Mouse (Mus musculus) stomach, embryonic 16.5 days (tissue): Measurements from ENCODE around the gene Sult2b1. TPM values are rescaled to one million over a fixed set of nuclear protein-coding genes. Genes with fewer than 3 reads are reported as not detected.

ENCODE experiments used
- ATAC-seq: fragments of 200-750 bp; cut with Nextera tagmentation; 2 replicates; pipeline ENCODE4 v1.8.0; 2017; ENCODE audit warnings: moderate number of reproducible peaks, moderate TSS enrichment; ENCODE audit not compliant: insufficient read depth, low FRiP score
- H3K27ac ChIP-seq: fragments of 300-500 bp; sonication (generic); 2 replicates; pipeline ENCODE4 v1.5.1; 2014; ENCODE audit warnings: low read length
- H3K27me3 ChIP-seq: fragments of 300-500 bp; sonication (generic); 2 replicates; pipeline ENCODE4 v1.6.1; 2014; ENCODE audit warnings: low read length, control low read depth, mixed read lengths; ENCODE audit not compliant: control insufficient read depth, insufficient read depth
- H3K36me3 ChIP-seq: fragments of 300-500 bp; sonication (generic); 2 replicates; pipeline ENCODE4 v1.6.1; 2014; ENCODE audit warnings: low read length; ENCODE audit not compliant: control insufficient read depth, insufficient read depth
- H3K4me1 ChIP-seq: fragments of 300-500 bp; sonication (generic); 2 replicates; pipeline ENCODE4 v1.6.1; 2014; ENCODE audit warnings: low read length, control low read depth, mixed read lengths; ENCODE audit not compliant: control insufficient read depth, insufficient read depth
- H3K4me2 ChIP-seq: fragments of 300-500 bp; sonication (generic); 2 replicates; pipeline ENCODE4 v1.6.1; 2014; ENCODE audit warnings: low read depth, low read length, mixed read lengths
- H3K4me3 ChIP-seq: fragments of 300-500 bp; sonication (generic); replicated peaks from 2 replicates; pipeline ENCODE4 v1.5.1; 2014; ENCODE audit warnings: mild to moderate bottlenecking, low read length
- H3K9ac ChIP-seq: fragments of 300-500 bp; sonication (generic); 2 replicates; pipeline ENCODE4 v1.6.1; 2014; ENCODE audit warnings: low read length
- H3K9me3 ChIP-seq: fragments of 300-500 bp; sonication (generic); replicated peaks from 2 replicates; pipeline ENCODE4 v1.6.1; 2016; ENCODE audit warnings: low read length, control low read depth; ENCODE audit not compliant: control insufficient read depth
- WGBS: fragments of 180-500 bp; shearing (Covaris S2); extraction: QIAGEN DNeasy Blood & Tissue Kit; methylation state at CpG from one replicate; pipeline ENCODE4 v1.1.7; 2014; 5-methylcytosine and 5-hydroxymethylcytosine counted together
- polyA plus RNA-seq: library from polyadenylated mRNA; unstranded; fragments of >200 nt; fragmentation: Nextera tagmentation; extraction: Ambion mirVana; gene quantifications from 2 replicates; pipeline ENCODE4 v1.2.1, GENCODE M21; 2015

Gene Sult2b1
- polyA plus RNA-seq, 1 experiment from 2014 or later = 32.7 TPM

DNA sequence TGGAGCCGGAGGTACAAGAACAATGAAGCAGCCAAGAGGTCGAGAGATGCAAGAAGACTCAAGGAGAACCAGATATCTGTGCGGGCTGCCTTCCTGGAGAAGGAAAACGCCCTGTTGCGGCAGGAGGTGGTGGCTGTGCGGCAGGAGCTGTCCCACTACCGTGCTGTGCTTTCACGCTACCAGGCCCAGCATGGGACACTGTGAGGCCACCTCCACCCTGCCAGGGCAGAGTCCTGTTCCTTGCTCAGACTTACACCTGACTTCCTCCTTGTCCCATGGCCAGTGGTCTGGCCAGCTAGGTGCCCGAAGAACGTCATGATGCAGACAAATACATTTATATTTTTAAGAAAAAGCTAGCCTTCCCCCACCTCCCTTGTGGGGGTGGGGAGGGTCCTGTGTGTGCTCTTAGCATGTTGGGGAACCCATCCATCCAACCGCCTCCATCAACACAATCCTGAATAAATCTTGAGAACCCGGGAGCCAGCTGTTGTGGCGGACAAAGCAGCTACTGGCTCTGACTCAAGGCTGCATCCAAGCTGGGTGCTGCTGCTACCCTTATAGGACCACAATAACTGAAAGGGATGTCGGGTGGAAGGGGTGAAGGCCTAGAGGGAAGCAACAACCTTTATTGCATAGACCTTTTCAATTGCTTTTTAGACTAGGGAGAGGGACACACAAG, 74.7 kb downstream of the Sult2b1 start:
- Histone ChIP-seq H3K4me1 (peaks cover 36% of the 10 kb centered on the region), H3K36me3 (peaks cover 8% of the 10 kb centered on the region; the same call in 1 of the 2 replicates), H3K4me3 (no peak overlapping the region), H3K27me3 (no peaks in the 10 kb centered on the region), H3K4me2 (no peak overlapping the region), H3K9ac (no peak overlapping the region), H3K9me3 (no peaks in the 10 kb centered on the region), H3K27ac (no peak overlapping the region)
- no peak for ATAC-seq
- WGBS = 75% methylated on average over 14 of the region's 14 CpGs

DNA sequence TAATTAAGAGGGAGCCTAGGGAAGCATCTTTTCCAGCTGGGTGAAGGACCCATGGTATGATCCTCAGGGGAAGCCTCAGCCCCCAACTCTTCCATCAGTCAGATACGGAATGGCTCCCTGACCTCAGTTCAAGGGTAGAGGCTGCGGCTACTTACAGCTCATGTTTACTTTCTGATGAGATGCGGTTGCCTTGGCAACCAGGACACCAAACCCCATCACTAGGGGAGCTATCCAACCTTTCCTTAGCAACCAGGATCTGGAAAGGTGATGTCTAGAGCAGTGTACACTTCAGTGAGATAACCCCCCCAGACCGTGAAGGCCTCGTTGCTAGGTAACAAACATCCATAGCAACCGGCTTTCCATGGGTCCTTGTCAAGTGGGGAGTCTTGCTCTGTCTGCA, 75.4 kb downstream of the Sult2b1 start:
- Histone ChIP-seq H3K27ac (no peak overlapping the region), H3K36me3 (peaks cover 8% of the 10 kb centered on the region; the same call in 1 of the 2 replicates), H3K27me3 (no peaks in the 10 kb centered on the region), H3K9me3 (no peaks in the 10 kb centered on the region), H3K4me1 (peaks cover 31% of the 10 kb centered on the region), H3K4me3 (no peak overlapping the region), H3K4me2 (no peak overlapping the region), H3K9ac (no peak overlapping the region)
- no peak for ATAC-seq
- 40% methylated on average over 6 of the region's 6 CpGs for WGBS

DNA sequence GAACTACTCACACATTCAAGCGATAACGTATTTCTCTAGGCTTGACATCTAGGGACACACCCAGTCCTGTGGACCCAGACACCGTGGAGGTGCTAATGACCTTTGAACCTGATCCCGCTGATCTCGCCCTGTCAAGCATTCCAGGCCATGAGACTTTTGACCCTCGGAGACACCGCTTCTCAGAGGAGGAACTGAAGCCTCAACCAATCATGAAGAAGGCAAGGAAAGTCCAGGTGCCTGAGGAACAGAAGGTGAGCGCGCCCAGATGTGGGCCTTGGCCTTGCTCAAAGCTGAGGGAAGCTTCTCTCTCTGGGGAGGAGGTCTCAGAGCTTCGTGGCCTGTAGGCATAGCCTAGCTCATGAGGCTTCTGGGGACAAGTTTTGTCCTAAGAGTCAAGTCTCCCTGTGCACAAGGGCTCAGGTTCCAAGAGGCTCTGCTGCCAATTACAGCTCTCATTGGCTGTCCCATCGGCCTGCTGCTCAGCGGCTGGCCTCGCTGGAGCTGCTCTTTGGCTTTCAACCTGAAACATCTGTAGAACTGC, 76.2 kb downstream of the Sult2b1 start:
- Histone ChIP-seq H3K27me3 (no peaks in the 10 kb centered on the region), H3K9me3 (no peaks in the 10 kb centered on the region), H3K27ac (peak overlapping the region; percentile 97; the same call in 1 of the 2 replicates), H3K4me3 (no peak overlapping the region), H3K4me2 (peak overlapping the region; percentile 93), H3K4me1 (peaks cover 38% of the 10 kb centered on the region), H3K36me3 (peaks cover 4% of the 10 kb centered on the region; the same call in 1 of the 2 replicates), H3K9ac (peak overlapping the region; percentile 62)
- ATAC-seq = no peak
- 31% methylated on average over 13 of the region's 13 CpGs for WGBS

DNA sequence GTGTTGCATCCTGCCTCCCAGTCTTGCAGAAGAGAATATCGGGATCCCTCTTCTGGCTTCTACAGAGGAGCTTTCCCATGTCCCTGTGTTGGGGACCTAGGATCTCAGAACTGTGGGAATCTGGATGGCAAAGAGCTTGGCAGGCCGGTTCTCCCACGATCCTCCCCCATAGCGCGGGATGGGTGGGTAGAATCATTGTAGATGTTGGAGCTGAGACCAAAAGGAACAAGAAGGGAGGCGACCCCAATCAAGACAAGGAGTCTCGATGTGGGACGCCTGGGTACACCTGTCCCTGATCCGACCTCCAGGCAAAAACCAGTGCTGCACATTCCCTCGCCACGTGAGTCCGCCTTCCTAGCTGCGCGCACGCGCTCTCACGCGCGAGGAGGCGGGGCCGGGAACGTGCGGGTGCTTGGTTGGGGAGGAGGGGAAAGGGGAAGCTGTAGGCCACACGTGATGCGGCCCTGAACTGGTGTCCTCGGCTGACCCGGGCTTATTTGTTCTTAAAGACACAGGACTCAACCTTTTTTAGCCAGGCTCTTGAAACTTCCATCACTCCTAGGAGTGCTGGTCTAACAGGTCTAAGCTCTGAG, 77.0 kb downstream of the Sult2b1 start:
- peak; percentile 22; the same call in 1 of the 2 replicates for ATAC-seq
- Histone ChIP-seq H3K9me3 (no peaks in the 10 kb centered on the region), H3K27ac (peak overlapping the region; percentile 97), H3K4me3 (peak overlapping the region; percentile 71), H3K4me2 (peak overlapping the region; percentile 93), H3K36me3 (peaks cover 3% of the 10 kb centered on the region; the same call in 1 of the 2 replicates), H3K9ac (peak overlapping the region; percentile 80), H3K4me1 (peaks cover 34% of the 10 kb centered on the region), H3K27me3 (no peaks in the 10 kb centered on the region)
- WGBS = 1% methylated on average over 27 of the region's 27 CpGs

DNA sequence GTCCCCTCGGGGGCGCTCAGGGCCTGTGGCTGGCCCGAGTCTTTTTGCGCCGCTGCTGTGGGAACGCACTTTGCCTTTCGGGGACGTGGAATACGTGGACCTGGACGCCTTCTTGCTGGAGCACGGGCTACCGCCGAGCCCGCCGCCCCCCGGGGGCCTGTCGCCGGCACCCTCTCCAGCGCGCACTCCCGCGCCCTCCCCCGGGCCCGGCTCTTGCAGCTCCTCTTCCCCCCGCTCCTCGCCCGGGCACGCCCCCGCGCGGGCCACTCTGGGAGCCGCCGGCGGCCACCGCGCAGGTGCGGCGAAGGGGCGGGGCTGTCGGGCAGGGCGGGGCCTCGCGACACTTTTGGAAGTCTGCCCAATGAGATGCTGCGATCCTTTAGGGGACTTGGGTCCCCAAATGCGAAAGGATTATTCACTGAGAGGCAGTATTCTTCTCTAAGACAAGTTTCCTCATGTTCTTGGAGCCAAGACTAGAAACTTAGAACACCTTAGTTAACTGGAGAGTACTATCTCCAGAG, 77.7 kb downstream of the Sult2b1 start:
- no peaks in the 10 kb centered on the region for H3K9me3 ChIP-seq
- H3K4me1 ChIP-seq = peaks cover 34% of the 10 kb centered on the region
- H3K27ac ChIP-seq = peak overlapping the region; percentile 97
- H3K4me2 ChIP-seq = peak overlapping the region; percentile 93
- peak; percentile 22 for ATAC-seq
- no peaks in the 10 kb centered on the region for H3K27me3 ChIP-seq
- H3K9ac ChIP-seq = peak overlapping the region; percentile 80
- peaks cover 3% of the 10 kb centered on the region; the same call in 1 of the 2 replicates for H3K36me3 ChIP-seq
- under 1% methylated on average over 45 of the region's 45 CpGs for whole genome bisulfite sequencing
- H3K4me3 ChIP-seq = peak overlapping the region; percentile 71

DNA sequence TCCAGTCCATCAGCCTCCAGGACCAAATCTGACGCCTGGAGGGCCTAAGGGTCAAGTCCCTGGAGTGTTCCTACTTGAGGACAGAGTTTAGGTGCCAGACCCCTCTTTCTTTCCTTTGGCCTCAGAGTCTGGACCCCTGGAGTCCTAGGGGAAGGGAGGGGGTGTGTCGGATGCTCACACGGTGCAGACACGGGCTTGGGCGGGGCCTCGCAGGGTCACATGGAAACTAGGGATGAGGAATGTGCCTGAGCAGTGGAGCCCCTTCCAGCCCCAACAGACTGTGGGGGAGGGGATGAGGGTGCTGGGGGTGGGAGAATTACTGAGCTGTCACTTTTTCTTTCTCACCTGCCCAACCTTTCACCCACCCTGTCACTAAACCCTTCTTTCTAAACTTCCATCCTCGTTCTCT, 78.6 kb downstream of the Sult2b1 start:
- Histone ChIP-seq H3K27me3 (no peaks in the 10 kb centered on the region), H3K9me3 (no peaks in the 10 kb centered on the region), H3K4me3 (peak overlapping the region; percentile 71), H3K4me2 (peak overlapping the region; percentile 93), H3K9ac (peak overlapping the region; percentile 80), H3K27ac (peak overlapping the region; percentile 97), H3K4me1 (peaks cover 34% of the 10 kb centered on the region), H3K36me3 (no peaks in the 10 kb centered on the region; the same call in 1 of the 2 replicates)
- WGBS = 2% methylated on average over 7 of the region's 7 CpGs
- ATAC-seq = no peak

DNA sequence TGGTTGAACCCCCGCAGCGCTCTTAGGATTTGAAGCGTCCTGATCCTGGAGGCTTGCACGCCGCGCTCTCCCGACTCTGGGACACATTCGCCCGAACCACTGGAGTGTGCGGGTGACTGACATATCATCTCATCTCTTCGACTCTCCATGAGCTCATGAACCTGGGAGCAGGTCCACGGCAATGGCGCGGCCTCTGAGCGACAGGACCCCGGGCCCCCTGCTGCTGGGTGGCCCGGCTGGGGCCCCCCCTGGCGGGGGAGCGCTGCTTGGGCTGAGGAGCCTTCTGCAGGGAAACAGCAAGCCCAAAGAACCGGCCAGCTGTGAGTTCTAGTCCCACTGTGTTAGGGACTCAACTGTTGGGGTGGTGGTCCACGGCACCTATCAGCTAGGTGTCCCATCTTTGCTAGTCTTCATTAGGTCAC, 79.0 kb downstream of the Sult2b1 start:
- peaks cover 36% of the 10 kb centered on the region for H3K4me1 ChIP-seq
- H3K27me3 ChIP-seq = peaks cover 1% of the 10 kb centered on the region; the same call in 1 of the 2 replicates
- peak overlapping the region; percentile 93 for H3K4me2 ChIP-seq
- no peaks in the 10 kb centered on the region; the same call in 1 of the 2 replicates for H3K36me3 ChIP-seq
- peak overlapping the region; percentile 71 for H3K4me3 ChIP-seq
- peak overlapping the region; percentile 97 for H3K27ac ChIP-seq
- H3K9me3 ChIP-seq = no peaks in the 10 kb centered on the region
- H3K9ac ChIP-seq = peak overlapping the region; percentile 80
- ATAC-seq = no peak
- under 1% methylated on average over 21 of the region's 21 CpGs for WGBS

DNA sequence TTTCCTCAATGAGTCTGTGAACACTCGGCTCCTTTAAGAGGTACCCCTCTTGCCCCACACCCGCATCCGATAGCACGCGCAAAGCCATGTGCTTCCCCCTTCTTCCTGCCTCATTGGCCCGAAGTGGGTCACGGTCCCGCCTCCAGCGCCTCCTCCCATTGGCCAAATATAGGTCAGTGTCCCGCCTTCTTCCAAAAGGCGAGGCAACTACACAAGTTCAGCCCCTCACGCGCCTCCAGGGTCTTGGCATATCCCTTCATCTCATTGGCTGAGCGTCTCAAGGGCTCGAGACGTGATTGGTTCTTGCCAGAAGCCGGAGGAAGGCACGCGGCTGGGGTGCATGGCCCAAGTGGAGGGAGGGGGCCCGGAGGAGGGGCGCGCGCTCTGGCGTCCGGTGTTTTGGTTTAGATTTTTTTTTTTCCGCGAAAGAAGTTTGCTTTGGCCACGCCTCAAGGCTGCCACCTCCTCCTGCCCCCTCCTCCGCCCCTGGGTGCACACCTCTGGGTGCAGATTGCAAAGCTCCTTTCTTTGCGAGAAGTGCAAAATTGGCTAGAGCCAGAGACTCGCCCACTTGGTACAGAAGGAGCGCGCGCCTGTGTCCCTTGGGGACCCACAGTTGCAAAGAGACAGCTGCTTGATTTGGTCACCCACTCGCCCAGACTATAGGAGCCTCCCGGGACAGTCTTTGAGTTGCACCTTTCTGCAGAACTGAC, 79.6 kb downstream of the Sult2b1 start, which contains the start of gene Dbp:
Gene Dbp, plus strand, starts transcription at position 359 of the 713 bp plus-strand sequence.
- peak; percentile 89 for ATAC-seq
- peaks cover 41% of the 10 kb centered on the region for H3K4me1 ChIP-seq
- peak within 1 kb of the TSS; percentile 71 for H3K4me3 ChIP-seq
- H3K4me2 ChIP-seq = peak within 1 kb of the TSS; percentile 93
- H3K27me3 ChIP-seq = peaks cover 7% of the 10 kb centered on the region; the same call in 1 of the 2 replicates
- H3K36me3 ChIP-seq = no peaks in the 10 kb centered on the region; the same call in 1 of the 2 replicates
- under 1% methylated on average over 36 of the region's 36 CpGs for WGBS
- peak within 1 kb of the TSS; percentile 97 for H3K27ac ChIP-seq
- peak within 1 kb of the TSS; percentile 80 for H3K9ac ChIP-seq
- H3K9me3 ChIP-seq = no peaks in the 10 kb centered on the region
